24 mouse cellular contexts compared by ENCODE assay signal in genomic region chr3:98301761-98302160, GRCm38 (mm10). TPM values are rescaled to one million over a fixed set of nuclear protein-coding genes. Genes with fewer than 3 reads are reported as not detected.
"Had no signal": no experiment of that assay in that cellular context is flagged by ENCODE, and none has a peak within 500 bp of the region (broad histone marks: within the 10 kb centered on the region; RNA-seq: fewer than 3 reads in every experiment).

No protein-coding gene starts in this region.

- H3K36me3 ChIP-seq: hindbrain, embryonic 12.5 days; limb, embryonic 10.5 days; limb, embryonic 12.5 days had no signal

- H3K9me3 ChIP-seq: hindbrain, embryonic 12.5 days; intestine, embryonic 15.5 days; limb, embryonic 10.5 days; limb, embryonic 12.5 days had no signal

- DNase-seq: gastrocnemius, adult 2 months; gastrocnemius, postnatal 10 days; gastrocnemius, postnatal 25 days; heart, adult 2 months; heart, postnatal 10 days; heart, postnatal 4 days; kidney, adult 18-20 months; kidney, adult 8-10 months; kidney, postnatal 10 days; kidney, postnatal 25 days; kidney, postnatal 4 days had no signal

- H3K27me3 ChIP-seq: hindbrain, embryonic 12.5 days; intestine, embryonic 15.5 days; limb, embryonic 12.5 days had no signal

- H3K4me2 ChIP-seq: heart, embryonic 11.5 days; hindbrain, embryonic 12.5 days; hindbrain, embryonic 14.5 days; intestine, embryonic 15.5 days; limb, embryonic 12.5 days; liver, embryonic 11.5 days had no signal

- H3K9ac ChIP-seq: hindbrain, embryonic 12.5 days; hindbrain, embryonic 14.5 days; intestine, embryonic 15.5 days; limb, embryonic 12.5 days had no signal

- ATAC-seq: hindbrain, embryonic 16.5 days; inflammation-experienced regulatory T-cells, adult 6 months; intestine, embryonic 15.5 days; intestine, postnatal 0 days had no signal

- H3K27ac ChIP-seq: gastrocnemius, adult 2 months; heart, adult 2 months; hindbrain, embryonic 10.5 days; hindbrain, embryonic 12.5 days; hindbrain, embryonic 14.5 days; intestine, embryonic 15.5 days; layer of hippocampus, adult 2 months; left cerebral cortex, adult 2 months; limb, embryonic 10.5 days; limb, embryonic 12.5 days had no signal

- H3K4me1 ChIP-seq: hindbrain, embryonic 10.5 days; hindbrain, embryonic 12.5 days; intestine, embryonic 15.5 days; limb, embryonic 10.5 days; limb, embryonic 12.5 days had no signal

- H3K4me3 ChIP-seq: gastrocnemius, adult 2 months; heart, adult 2 months; hindbrain, embryonic 10.5 days; hindbrain, embryonic 12.5 days; intestine, embryonic 15.5 days; layer of hippocampus, adult 2 months; left cerebral cortex, adult 2 months; limb, embryonic 10.5 days; limb, embryonic 12.5 days had no signal

RNA-seq across cellular contexts. Expression of gene Hmgcs2, which starts 21.5 kb away (rescaled TPM):
- polyA plus RNA-seq: inflammation-experienced regulatory T-cells, adult 6 months had no signal
